Mouse (Mus musculus) thymus, postnatal 10 days (tissue): Measurements from ENCODE around the gene Gm10961.
A peak's percentile ranks its signal among the peaks of the same experiment; 100 is the strongest.

Experiments used
- DNase-seq, 2 experiments: peaks; one replicate each; pipeline ENCODE4 v3.0.0; 2021; ENCODE audit warnings: low spot score in 2 of 2

The Gm10961 gene

DNA sequence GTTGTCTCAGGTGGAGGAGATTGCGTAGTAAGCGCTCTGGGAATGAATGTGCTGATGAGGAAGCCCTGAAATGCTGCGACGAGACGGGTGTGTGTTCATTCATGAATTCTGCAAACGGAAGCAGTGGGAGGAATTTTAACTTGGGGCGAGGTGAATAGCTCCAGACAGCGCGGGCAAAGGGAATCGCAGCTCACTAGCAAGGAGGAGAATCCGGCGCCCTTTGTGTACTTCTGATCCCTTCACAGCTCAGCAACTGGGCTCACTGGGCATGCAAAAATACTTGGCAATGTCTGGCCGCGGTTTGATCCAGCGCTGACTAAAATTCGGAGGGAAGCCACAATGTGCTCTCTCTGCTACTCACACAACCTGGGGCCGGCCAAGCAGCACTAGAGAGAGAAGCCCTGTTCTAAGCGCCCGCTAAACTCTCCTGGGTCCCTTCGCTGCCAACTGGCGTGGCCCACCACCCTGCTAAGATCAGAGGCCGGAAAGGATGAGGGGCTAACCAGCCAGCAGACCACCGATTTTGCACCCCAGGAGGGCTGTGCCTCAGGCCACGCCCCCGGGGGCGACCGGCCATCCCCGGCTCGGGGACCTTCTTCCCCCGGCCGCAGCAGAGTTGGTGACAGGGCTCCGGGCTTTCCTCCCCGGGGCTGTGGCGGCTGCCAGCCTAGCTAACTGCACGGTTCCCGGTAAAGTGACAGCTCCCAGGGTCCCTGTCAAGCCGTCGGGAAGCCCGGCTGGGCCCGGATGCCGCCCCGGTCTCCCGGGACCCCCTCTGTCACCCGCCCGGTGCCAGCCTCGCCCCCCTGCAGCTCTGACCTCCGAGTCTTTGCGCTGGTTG is at the start of gene Gm10961:
Gm10961 (plus strand) TSS at position 641 of the 841 bp plus-strand sequence.
- no peak for DNase-seq

DNA sequence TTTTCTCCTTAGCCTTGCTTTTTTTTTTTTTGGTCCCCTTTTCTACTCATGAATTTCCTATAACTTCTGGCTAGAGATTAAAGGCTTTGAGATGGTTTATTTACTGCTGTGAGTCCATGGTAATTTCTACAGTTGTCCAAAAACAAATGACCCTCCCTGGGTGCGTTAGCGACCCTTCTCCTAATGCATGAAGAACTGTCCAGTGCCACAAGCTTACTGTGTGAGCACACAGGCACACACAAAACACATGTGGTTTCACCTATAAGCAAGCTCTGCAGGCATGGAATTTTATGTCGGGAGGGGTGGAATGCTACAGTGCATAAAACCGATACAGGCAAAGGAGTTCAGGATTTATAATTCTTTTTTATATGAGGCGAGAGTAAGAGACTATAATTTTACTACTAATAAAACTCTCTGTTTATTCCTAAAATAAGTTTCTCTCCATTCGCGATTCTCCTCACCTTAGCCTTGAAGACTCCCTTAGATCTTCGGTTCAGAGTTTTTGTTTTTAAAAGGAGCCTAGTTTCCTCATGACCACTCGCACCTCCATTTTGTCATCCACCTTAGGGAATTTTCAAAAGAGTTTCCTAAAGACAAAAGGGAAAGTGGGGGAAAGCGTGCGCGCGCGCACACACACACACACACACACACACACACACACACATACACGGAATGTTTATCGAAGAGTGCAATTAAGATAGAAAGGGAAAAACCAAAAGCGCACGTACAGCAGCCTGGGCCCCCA is 48.8 kb upstream of the Gm10961 start:
- no peak for DNase-seq

DNA sequence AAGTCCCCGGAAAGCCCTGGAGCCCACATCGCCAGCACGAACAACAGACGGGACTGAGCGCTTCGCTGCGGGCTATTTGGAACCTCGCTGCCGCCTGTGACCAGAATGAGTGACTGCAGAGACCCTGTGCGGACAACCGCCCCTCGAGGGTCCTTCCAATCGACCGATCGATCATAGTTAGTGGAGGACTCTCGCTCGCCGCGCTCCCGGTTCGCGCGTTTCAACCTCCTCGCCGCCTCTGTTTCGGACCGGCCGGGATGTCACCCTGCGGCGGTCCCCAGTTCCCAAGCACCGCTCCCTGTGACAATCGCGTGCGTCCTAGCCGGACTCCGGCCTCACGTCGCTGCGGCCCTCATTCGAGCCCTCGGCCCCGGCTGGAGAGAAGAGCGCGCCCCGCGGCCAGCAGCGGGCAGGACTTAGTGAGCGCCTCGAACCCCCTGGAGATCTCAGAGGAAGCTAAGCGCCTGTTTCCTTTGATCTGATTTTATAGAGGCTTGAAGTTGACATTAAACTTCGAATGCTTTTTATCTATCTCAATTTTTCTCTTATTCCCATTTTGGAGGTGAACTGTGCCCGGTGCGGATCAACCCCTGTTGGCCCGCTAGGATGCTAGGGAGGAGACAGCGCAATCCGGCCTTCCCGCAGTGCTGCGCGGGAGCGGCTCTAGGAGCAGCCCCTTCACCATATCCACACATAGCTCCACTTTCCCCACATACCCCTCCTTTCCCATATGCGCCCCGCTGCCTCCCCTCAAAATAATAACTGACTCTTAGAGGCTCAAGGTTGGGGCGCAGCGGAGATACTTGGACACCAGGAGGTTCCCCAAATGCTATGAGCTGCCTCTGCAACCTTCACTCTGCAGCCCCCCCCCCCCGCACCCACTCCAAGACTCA is 48.0 kb upstream of the Gm10961 start:
- DNase-seq = no peak

DNA sequence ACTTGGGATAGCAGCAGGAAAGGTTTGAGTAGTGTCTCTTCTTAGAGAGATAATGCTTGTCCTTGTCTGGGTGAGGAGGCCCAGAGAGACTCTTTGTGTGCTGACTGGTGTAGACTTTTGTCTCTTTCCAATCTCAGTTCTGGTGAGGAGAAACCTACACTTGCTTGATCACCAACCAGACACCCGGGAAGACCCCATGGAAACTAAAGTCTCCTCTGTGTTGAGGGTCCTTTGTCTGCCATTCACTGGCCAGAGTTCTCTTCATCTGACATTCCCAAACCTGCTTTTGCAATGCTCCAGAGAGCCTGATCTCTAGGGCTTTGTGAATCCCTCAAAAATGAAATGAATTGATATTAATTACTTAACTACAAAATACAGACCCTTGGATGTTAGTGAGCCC is 47.2 kb upstream of the Gm10961 start:
- no peak for DNase-seq

DNA sequence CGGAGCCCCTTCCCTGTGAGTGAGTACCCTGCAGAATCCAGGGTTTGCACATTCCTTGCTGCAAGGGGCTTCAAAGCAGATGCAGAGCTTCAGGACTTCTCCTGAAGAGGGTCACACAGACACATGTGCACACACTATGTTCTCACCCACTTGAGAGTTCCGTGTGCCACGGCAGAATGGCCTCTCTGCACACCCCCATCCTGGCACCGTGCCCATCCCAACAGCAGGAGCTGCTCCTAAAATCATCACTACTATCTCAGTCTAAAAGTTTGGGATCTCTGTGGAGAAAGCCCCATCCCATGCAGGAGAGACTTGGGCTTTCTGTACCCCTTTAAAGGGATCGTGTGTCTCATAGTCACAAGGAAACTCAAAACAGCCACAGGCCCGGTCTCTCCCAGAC is 44.6 kb upstream of the Gm10961 start:
- no peak for DNase-seq

DNA sequence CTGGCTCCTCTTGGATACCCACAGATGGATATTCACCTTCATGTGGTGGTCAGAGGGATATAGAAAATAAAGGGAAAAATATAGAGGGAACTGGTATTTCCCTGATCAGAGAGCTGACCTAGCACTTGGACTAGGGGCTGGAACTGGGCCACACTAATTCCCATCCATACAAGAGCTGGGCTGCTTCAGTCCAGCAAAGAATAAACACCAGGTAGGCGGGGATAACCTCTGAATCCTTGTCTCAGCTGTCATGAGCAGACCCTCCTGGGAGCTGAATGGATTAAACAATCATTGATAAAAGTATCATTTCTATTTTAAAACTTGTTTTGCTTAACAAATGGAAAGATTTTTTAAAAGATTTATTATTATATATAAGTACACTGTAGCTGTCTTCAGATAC is 39.5 kb upstream of the Gm10961 start:
- DNase-seq = no peak

DNA sequence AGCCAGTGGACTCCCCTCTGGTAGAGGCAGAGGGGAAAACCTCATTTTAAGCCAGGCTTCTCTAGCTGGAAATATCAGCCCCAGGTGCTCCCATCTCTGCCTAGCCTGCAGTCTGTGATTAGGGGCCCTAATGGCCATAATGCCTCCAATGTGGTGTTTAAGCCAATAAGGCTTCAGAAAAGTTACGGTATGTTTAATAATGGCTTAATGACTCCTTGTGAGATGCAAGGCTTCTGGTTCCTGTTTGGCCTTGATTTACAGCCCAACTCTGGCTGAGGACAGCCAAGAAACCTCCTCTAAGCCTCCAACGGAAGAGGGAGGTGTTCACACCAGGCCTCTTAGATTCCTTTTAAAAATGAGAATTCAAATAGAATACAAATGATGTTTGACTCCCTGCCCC is 37.5 kb upstream of the Gm10961 start:
- DNase-seq = no peak

DNA sequence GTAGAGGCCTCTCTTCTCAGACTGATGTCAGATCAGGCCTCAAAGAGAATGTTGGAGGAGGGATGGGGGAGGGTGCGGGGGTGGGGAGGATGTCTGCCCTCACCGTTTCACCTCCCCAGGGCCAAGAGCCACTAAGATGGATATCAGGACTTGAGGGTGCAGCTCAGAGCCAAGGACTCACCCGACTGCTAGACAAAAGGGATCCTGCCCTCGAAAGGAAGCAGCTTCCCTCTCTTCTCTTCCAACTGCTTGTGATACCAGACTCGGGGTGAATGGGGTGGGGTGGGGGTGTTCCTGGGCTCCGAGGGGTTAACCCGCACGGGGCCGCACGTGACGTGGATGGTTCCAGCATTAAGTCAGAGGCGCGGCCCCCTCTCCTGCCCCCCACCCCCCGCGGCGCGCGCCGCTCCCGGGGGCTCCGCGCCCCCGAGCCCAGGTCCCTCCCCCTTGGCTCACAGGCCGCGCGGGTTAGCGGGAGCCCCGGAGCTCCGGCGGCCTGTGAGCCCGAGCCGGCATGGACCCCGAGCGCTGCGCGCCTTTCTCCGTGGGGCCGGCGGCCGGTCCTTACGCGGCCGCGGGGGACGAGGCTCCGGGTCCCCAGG is 36.4 kb upstream of the Gm10961 start, which contains the start of gene Alx3:
Alx3 (plus strand) TSS at position 370 of the 602 bp plus-strand sequence.
- no peak for DNase-seq

DNA sequence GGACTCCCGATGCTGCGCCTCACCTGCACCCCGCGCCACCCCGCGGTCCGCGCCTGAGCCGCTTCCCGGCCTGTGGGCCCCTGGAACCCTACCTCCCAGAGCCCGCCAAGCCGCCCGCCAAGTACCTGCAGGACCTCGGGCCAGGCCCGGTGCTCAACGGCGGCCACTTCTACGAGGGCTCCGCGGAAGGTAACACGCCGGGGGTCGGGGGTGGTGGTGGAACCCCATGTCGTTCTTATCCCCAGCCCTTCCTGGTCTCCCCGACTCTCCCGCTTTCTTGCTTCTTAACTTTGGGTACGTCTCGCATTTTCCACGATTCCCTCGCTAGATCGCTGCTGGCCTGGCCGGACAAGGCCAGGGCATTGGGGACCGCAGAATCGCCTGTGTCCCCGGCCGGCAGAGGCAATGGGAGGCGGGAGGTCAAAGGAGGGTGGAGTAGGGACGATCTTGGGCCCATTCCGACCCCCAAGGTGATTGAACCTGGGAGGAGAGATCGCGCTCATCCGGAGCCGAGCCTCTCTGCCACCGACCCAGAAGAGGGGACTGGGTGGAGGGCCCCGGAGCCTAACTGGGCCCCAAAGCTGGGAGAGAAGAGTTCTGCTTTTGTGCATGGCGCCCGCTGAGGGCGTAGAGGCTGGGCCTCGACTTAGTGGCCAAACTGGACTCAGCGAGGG is 35.7 kb upstream of the Gm10961 start:
- no peak for DNase-seq

DNA sequence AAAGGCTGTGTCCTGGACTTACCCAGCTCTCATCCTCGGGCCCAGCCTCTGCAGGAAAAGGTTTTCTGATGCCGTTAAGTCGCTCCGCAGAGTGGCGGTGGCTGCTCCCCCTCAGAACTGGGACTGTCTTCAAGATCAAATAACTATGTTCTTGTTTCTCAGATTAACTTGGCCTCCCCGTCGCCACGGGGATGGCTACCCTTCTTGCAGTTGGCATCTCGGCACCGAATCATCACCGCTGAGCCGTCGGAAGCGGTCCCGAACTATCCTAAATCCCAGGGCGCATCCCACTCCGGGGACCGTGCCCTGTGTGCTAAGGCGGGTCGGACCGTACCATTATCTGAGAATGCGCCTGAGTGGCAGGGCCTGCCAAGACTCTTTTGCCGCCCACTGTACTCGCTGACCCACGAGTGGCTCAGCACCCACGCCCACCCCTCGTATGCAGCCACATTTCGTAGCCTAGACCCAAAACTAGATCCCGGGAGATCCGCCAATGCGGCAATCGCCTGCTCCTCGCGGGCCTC is 35.1 kb upstream of the Gm10961 start:
- no peak for DNase-seq

DNA sequence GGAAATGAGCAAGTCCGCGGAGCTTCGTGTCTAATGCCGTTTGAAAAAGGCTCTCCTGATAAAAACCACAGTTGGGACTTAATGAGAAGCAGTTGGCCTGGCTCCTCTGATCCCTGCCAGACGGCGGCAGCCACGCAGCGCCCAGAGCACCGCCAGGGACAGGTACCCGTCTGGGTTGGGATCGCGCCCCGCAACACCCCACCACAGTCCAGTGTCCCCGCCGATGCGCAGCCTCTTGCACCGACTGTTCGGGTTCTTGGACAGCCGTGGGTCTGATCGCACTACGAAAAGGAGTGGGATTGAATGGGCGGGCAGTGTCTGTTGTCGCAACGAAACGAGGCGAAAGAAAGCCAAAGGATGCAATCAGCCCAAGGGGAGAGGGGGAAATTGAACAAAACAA is 34.6 kb upstream of the Gm10961 start:
- no peak for DNase-seq

DNA sequence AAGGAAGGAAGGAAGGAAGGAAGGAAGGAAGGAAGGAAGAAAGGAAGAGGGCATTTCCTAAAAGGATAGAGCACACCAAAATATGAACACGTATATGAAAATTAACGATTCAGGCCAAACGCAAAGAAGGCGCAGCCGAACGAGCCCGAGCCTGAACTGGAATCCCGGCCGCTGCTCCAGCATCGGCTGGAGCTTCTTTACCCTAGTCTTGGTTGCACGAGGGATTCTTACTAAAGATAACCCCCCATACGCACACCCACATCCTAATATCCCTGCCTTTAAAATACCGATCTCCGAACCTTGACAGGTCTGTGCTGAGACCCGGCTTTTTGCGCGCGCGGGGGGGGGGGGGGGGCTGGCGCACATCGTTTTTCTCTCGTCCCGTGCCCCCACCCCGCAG is 34.0 kb upstream of the Gm10961 start:
- DNase-seq = no peak

DNA sequence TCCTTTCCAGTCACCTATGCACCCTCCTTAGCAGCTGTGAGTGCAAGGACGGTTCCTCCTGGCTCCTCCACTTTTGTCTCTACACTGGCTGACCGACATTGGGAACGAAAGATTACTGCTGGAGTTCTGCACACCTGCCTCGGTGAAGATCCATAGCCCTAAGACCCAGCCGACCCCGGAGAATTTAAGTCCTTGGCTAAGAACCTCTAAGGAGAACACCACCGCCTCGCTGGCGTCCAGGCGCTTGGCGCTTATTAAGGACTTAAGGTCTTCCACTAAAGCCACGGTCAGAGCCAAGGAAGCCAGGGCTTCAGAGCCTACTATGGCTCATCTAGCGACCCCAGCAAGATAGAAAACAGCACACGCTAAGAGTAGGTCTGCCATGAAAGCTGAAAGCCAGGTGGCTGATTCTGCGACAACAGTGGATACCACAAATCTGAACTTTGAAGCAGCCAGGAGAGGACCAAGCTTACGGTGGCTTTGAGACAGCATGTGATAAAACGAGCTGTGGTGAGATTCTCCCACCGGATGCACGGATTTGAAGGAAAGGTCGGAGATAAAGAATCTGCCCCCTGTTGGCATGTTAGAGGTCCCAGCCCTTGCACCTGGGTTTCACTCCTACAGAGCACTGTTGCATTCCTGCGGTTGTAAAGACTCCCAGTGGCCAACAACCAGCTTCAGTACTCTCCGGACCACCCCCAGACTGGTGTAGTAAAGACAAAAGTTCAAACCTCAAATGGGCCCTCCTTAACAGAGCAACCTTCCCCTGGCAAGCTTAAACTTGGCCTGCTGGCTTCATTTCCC is 33.3 kb upstream of the Gm10961 start:
- DNase-seq = no peak

DNA sequence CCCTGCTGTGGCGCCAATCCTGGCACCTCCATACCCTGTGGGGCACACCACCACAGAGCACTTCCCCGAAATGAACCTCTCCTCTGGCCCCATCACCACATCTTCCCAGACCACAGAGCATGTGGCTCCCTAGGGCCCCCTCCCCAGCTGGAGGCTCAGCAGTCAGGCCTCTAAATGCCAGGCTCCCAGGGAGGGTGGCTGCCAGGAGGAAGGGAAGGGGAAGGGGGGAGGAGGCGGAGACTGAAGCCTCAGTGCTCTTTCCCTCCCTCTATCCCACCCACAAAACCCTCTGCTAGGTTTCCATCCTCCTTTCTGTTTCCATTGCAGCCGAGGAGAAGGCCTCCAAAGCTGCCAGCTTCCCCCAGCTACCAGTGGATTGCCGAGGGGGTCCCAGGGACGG is 31.0 kb upstream of the Gm10961 start:
- DNase-seq = no peak

DNA sequence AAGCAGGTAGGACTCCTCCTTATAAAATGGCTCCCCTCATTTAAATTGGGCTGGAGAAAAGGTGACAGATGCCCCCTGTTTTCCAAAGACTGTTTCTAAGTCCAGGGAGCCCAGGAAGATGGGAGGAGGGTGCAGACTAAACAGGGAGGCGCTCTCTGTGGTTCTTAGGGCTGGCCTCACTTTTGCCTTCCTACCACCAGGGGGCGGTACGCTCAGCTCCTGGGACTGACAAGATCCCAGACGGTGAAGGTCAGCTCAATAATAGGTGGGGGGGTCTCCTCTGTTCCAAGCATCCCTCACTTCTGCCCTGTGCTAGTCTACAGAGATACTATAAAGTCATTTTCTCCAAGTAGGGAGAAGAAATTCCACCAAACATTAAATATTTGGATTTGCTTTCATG is 25.8 kb upstream of the Gm10961 start:
- peak; percentile 16 to 61 for DNase-seq

DNA sequence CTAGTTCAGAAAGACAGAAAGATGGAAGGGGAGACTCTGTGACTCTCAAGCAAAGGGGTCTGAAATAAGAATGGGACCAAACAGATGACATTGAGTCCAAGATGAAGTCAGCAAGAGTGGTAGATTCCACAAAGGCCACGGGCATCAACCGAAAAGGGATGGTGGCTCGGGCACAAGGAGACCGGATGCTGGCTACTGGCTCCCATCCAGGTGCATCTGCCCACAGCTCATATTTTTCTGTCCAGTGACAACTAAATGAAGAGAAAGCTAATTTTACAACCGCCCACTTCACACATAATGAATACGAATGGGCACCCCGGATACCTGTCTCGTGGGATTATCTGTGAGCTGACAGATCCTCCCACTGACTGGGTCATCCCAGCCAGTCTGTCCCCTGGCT is 23.9 kb upstream of the Gm10961 start:
- DNase-seq = no peak

DNA sequence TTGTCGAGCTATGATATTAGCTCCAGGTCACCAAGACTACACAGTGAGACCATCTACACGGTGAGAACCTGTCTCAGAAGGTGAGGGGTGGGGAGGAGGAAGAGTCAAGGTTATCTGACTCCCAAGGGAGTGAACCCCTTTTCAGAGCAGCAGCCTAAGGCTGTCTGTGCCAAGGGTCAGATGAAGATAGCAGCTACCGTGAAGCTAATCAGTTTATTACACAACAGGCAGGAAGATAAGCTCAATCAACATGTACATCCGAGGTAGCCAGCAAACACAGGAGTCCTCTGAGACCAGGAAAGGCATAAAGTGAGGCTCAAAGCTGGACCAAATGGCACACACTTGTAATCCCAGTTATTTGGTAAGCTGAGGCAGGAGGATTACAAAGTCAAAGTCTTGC is 22.3 kb upstream of the Gm10961 start:
- no peak for DNase-seq

DNA sequence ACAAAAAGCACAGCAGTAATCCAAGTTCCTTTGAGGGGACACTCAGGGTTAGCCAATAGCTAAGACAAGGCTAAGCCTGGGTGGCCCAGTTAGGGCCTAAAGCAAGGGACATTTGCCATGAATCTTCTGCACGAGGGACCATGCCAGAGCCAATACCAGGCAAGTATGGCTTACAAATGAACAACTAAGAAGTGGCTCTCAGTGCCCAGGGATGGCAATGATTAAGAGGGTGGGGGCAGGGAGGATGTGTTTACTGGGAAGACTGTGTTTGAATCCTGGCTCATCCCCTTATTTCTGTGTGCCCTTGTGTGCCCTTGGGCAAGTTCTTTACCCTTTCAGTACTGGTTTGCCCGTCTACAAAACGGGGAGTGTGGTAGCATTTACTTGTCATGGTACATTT is 21.7 kb upstream of the Gm10961 start:
- no peak for DNase-seq

DNA sequence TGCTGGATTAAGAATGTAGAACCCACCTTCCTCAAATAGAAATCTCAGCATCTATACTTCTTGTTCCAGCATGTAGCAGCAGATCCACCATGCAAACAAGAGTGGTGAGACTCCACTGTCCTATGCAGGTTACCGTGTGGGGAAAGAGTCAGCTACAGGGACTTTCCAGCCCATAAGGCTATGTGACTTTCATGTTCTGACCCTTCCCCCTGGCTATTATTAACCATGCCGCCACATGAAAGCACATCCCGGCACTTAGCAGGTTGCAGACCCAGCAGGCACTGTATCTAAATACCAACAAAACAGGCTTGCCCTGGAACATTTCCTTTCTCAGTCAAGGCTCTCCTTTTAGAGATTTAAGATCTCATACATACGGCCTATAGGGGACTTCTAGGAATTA is 19.7 kb upstream of the Gm10961 start:
- DNase-seq = no peak

DNA sequence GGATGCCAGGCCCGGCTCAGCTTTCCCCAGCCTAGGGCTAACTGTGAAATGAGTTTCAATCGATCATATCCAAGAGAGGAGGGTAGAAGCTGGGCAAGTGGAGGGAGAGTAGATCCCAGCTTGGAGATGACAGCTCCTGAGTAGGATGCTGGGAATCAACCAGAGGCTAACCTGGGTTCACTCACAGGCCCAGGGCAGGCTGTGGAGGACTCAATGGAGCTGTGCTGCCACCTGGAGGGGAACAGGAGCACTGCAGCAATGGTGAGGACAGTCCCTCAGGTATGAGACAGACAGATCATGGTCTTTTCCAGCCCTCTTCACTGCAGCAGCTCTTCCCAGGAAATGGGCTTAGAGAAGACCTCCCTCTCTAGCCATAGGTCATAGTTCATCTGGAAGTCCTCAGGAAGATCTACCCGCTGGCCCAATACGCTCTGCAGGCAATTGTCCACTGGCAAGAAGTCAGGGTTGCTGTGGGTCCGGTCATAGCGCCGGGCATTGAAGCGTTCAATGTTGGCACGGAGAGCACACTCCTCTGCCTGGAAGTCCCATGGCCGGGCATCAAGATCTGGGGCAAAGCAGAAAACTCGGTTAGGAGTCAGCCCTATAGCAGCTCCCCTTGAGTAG is 18.1 kb upstream of the Gm10961 start:
- peak; percentile 30 to 69 for DNase-seq
